In genomic region chr4:43349206-43349605, GRCm38 (mm10) we compare ENCODE assay signal across 22 mouse cellular contexts. TPM values are rescaled to one million over a fixed set of nuclear protein-coding genes. Genes with fewer than 3 reads are reported as not detected.
DNase-seq lines count a peak whose midpoint lies in the region; ATAC-seq and TF ChIP-seq lines count a peak whose summit lies in the region.
"Had no signal": no experiment of that assay in that cellular context is flagged by ENCODE, and none has a peak within 500 bp of the region (broad histone marks: within the 10 kb centered on the region; RNA-seq: fewer than 3 reads in every experiment).

No protein-coding gene starts in this region.

- no peaks in the 10 kb centered on the region for H3K27me3 ChIP-seq in kidney, embryonic 14.5 days (ENCODE audit: control insufficient read depth, insufficient read depth, low read length)
- H3K27me3 ChIP-seq in forebrain, postnatal 0 days (ENCODE audit: insufficient read depth, low read length): no peaks in the 10 kb centered on the region
- H3K27me3 ChIP-seq: heart, embryonic 13.5 days; midbrain, embryonic 12.5 days had no signal

- no peak overlapping the region for H3K4me3 ChIP-seq in kidney, embryonic 14.5 days (ENCODE audit: low read length)
- no peak overlapping the region for H3K4me3 ChIP-seq in forebrain, postnatal 0 days (ENCODE audit: low read depth, low read length)
- H3K4me3 ChIP-seq: forebrain, embryonic 10.5 days; heart, embryonic 13.5 days; midbrain, embryonic 12.5 days had no signal

- no peak for ATAC-seq in kidney, embryonic 14.5 days (ENCODE audit: low FRiP score, low TSS enrichment)
- no peak for ATAC-seq in forebrain, postnatal 0 days
- ATAC-seq: activated CD4-positive, CD25-positive, alpha-beta regulatory T cell, adult 4 months; forebrain, embryonic 16.5 days had no signal

- H3K27ac ChIP-seq in kidney, embryonic 14.5 days (ENCODE audit: low read depth, low read length): no peak overlapping the region
- H3K27ac ChIP-seq in forebrain, postnatal 0 days (ENCODE audit: low read depth, low read length): no peak overlapping the region
- H3K27ac ChIP-seq: forebrain, embryonic 10.5 days; heart, embryonic 13.5 days; hindbrain, embryonic 14.5 days; midbrain, embryonic 12.5 days had no signal

- H3K4me1 ChIP-seq in kidney, embryonic 14.5 days (ENCODE audit: control insufficient read depth, insufficient read depth, low read length): no peaks in the 10 kb centered on the region
- H3K4me1 ChIP-seq in forebrain, postnatal 0 days (ENCODE audit: insufficient read depth): no peaks in the 10 kb centered on the region
- H3K4me1 ChIP-seq: forebrain, embryonic 10.5 days; heart, embryonic 13.5 days; midbrain, embryonic 12.5 days had no signal

- H3K9ac ChIP-seq in kidney, embryonic 14.5 days (ENCODE audit: low read depth, low read length): no peak overlapping the region
- no peak overlapping the region for H3K9ac ChIP-seq in forebrain, postnatal 0 days
- H3K9ac ChIP-seq: heart, embryonic 13.5 days; hindbrain, embryonic 14.5 days; midbrain, embryonic 12.5 days had no signal

- H3K4me2 ChIP-seq in kidney, embryonic 14.5 days (replicated peaks; ENCODE audit: low read depth, low read length): no peak overlapping the region
- H3K4me2 ChIP-seq in forebrain, postnatal 0 days (ENCODE audit: low read depth): no peak overlapping the region
- H3K4me2 ChIP-seq: heart, embryonic 13.5 days; hindbrain, embryonic 14.5 days; liver, embryonic 11.5 days; midbrain, embryonic 12.5 days had no signal

- H3K9me3 ChIP-seq in kidney, embryonic 14.5 days (ENCODE audit: control insufficient read depth, low read length): no peaks in the 10 kb centered on the region
- H3K9me3 ChIP-seq in forebrain, postnatal 0 days (ENCODE audit: low read length): no peaks in the 10 kb centered on the region
- H3K9me3 ChIP-seq: forebrain, embryonic 10.5 days; heart, embryonic 13.5 days had no signal

- H3K36me3 ChIP-seq in kidney, embryonic 14.5 days (ENCODE audit: control insufficient read depth, insufficient read depth, low read length): no peaks in the 10 kb centered on the region
- no peaks in the 10 kb centered on the region for H3K36me3 ChIP-seq in forebrain, postnatal 0 days (ENCODE audit: insufficient read depth)
- H3K36me3 ChIP-seq: forebrain, embryonic 10.5 days; heart, embryonic 13.5 days; midbrain, embryonic 12.5 days had no signal

- 87% methylated on average over 5 of the region's 5 CpGs for WGBS in kidney, embryonic 14.5 days
- 81% methylated on average over 5 of the region's 5 CpGs for WGBS in forebrain, postnatal 0 days

- DNase-seq in gastrocnemius, adult 18-20 months (ENCODE audit: low spot score): peak; percentile 41
- DNase-seq in gastrocnemius, postnatal 25 days: no peak
- DNase-seq in kidney, adult 18-20 months: peak; percentile 41
- DNase-seq in 3T3-L1 (ENCODE audit: low read depth, low spot score): peak; percentile 20
- peak; percentile 50 for DNase-seq in kidney, postnatal 10 days
- DNase-seq in right cerebral cortex, adult 2 months (ENCODE audit: low spot score in 2 of 2): no peak
- DNase-seq in forebrain, postnatal 0 days: no peak
- DNase-seq: adrenal gland, postnatal 25 days; cerebellum, adult 9-11 months; heart, adult 11 months; lung, adult 18-20 months; lung, postnatal 10 days; thymus, adult 18-20 months; thymus, postnatal 36 days had no signal

- no peak for TF ChIP-seq CTCF in forebrain, postnatal 0 days (IDR thresholded peaks at IDR 0.05; ENCODE audit: low read depth)

RNA-seq across cellular contexts. Expression of gene Rusc2, which starts 32.6 kb away (rescaled TPM):
- total RNA-seq in gastrocnemius, adult 18-20 months (2021): 10 to 100 TPM; 28.5 to 36.3 TPM
- total RNA-seq in gastrocnemius, postnatal 25 days (2021): 10 to 100 TPM; 22.1 to 24.2 TPM
- polyA plus RNA-seq in kidney, embryonic 14.5 days (2014; fragmentation: Nextera tagmentation; extraction: Ambion mirVana): 8.9 and 11.2 TPM in 2 replicates
- total RNA-seq in forebrain, postnatal 0 days (2014; rRNA removed): 116 and 148 TPM in 2 replicates
- polyA plus RNA-seq in forebrain, postnatal 0 days (2015; fragmentation: Nextera tagmentation; extraction: Ambion mirVana): 73.2 and 75.8 TPM in 2 replicates
- polyA plus RNA-seq: activated CD4-positive, CD25-positive, alpha-beta regulatory T cell, adult 4 months had no signal

Comparison
In these comparisons a context has a peak if more than half of its experiments do, and no peak if none do; other contexts are left out.
1. DNase-seq: peak in gastrocnemius, adult 18-20 months (single experiment), kidney, adult 18-20 months (single experiment), 3T3-L1 (single experiment) and kidney, postnatal 10 days (single experiment); none in gastrocnemius, postnatal 25 days (single experiment), right cerebral cortex, adult 2 months (0 of 2) and forebrain, postnatal 0 days (single experiment).